Mouse (Mus musculus): ENCODE results near the gene Elf4. TPM values are rescaled to one million over a fixed set of nuclear protein-coding genes. Genes with fewer than 3 reads are reported as not detected.

The Elf4 gene
- total and polyA plus RNA-seq, 3 experiments, result 1.4 to 12.4 (median 5.3) TPM

DNA sequence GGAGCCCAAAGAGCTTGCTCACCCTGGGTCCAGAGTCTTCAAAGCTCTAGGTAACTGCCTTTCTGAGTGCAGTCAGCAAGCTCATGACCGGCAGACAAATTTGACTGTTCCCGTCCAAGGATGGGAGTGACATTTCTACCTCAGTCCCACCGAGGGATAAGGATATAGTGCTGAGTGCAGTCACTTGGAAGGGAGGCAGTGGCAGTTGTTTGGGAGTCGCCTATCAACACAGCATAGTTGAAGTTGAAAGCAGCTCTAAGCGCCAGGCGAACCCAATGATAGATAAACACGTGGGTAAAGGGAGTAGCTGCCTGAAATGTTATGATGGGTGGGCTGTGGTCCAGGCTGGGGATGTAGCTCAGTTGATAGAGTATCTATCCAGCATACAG is 52.5 kb downstream of the Elf4 start:
- Histone ChIP-seq H3K4me3 (replicated peaks in 1 of 3; ENCODE audit: low read depth in 2 of 3, low read length in 2 of 3, poor library complexity in 1 of 3) (peak overlapping the region in 1 of 3 experiments; percentile 47), H3K36me3 (replicated peaks in 1 of 2; ENCODE audit: control insufficient read depth in 1 of 2, insufficient read depth in 1 of 2, low read length in 1 of 2) (peaks cover 11 to 42% of the 10 kb centered on the region in 2 experiments), H3K9ac (ENCODE audit: insufficient read depth, low read depth) (no peak overlapping the region), H3K4me2 (ENCODE audit: insufficient read depth, low read depth, poor library complexity, severe bottlenecking) (no peak overlapping the region), H3K9me3 (replicated peaks; ENCODE audit: low read length) (no peaks in the 10 kb centered on the region), H3K27me3 (replicated peaks) (no peaks in the 10 kb centered on the region), H3K27ac (ENCODE audit: insufficient read depth, low read depth) (no peak overlapping the region), H3K4me1 (ENCODE audit: control insufficient read depth in 1 of 2, insufficient read depth in 2 of 2) (peaks cover 7 to 21% of the 10 kb centered on the region in 2 experiments; a peak in 3 of 4 replicates), H3K79me2 (replicated peaks; ENCODE audit: control insufficient read depth, extremely low read depth, insufficient read depth, poor library complexity, severe bottlenecking) (no peaks in the 10 kb centered on the region)
- in situ Hi-C loops (cut with MboI; ENCODE audit: low pct_ligation_motif_present, low pct_unique_long_range_greater_than_20kb, low sequenced_read_pairs), result no loop called here
- DNase-seq (ENCODE audit: extremely low read depth), result no peak
- TF ChIP-seq NELFE (IDR thresholded peaks at IDR 0.05; ENCODE audit: low read depth, low read length) (0 out of 2 replicates have a peak, but pooled peaks have one; percentile 14), JUND (conservative IDR thresholded peaks at IDR 0.05; ENCODE audit: low read depth, low read length) (no peak)
- dilution Hi-C loops (cut with MboI; ENCODE audit: extremely low pct_ligation_motif_present, extremely low pct_unique_long_range_greater_than_20kb, low sequenced_read_pairs), result no loop called here

DNA sequence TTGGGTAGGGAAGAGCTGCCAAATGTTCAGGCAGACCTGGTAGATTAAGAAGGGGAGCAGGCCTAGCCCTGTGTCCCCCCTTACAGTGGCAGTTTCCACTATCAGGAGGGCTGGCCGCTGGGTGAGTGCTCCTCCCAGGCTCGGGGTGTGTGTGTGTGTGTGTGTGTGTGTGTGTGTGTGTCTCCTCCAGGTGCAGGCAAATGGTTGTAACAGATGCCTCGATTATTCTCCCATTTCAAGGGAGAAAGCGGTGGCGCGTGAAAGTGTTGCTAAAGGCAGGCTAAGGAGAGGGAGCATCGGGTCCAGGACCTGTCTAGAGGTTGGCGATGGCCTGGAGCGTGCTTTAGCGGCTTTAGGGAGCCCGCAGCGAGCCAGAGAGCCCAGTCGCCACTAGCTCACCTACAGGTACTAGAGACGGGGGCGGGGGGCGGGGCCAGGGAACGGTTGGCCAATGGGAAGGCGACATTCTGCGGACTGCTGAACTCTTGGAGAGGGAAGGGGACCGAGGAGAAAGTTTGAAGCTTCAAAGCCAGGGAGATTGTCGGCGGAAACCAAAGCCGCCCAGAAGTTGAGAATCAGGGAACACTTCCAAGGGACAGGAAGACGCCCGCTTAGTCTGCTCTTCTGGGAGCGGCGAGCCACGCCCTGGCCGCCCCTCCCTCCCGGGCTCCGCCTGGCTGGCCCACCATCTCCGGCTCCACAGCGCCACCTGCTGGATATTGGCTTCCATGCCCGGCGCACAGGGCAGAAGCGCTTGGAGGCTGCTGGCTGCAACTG is 53.1 kb downstream of the Elf4 start:
- Histone ChIP-seq H3K79me2 (replicated peaks; ENCODE audit: control insufficient read depth, extremely low read depth, insufficient read depth, poor library complexity, severe bottlenecking) (no peaks in the 10 kb centered on the region), H3K9ac (ENCODE audit: insufficient read depth, low read depth) (no peak overlapping the region), H3K4me3 (replicated peaks in 1 of 3; ENCODE audit: low read depth in 2 of 3, low read length in 2 of 3, poor library complexity in 1 of 3) (peak overlapping the region; percentile 47 to 55 (median 49)), H3K9me3 (replicated peaks; ENCODE audit: low read length) (no peaks in the 10 kb centered on the region), H3K4me1 (ENCODE audit: control insufficient read depth in 1 of 2, insufficient read depth in 2 of 2) (peaks cover 7 to 25% of the 10 kb centered on the region in 2 experiments; a peak in 3 of 4 replicates), H3K4me2 (ENCODE audit: insufficient read depth, low read depth, poor library complexity, severe bottlenecking) (peak overlapping the region; percentile 57; the same call in 1 of the 2 replicates), H3K36me3 (replicated peaks in 1 of 2; ENCODE audit: control insufficient read depth in 1 of 2, insufficient read depth in 1 of 2, low read length in 1 of 2) (peaks cover 5 to 37% of the 10 kb centered on the region in 2 experiments), H3K27me3 (replicated peaks) (no peaks in the 10 kb centered on the region), H3K27ac (ENCODE audit: insufficient read depth, low read depth) (no peak overlapping the region)
- in situ Hi-C loops (cut with MboI; ENCODE audit: low pct_ligation_motif_present, low pct_unique_long_range_greater_than_20kb, low sequenced_read_pairs), result loop anchor here (10.0 kb wide), 3 partner anchors 65 to 415 kb away; partner anchors contain the start of gene Bcorl1
- peak in 1 of 2 experiments; percentile 77; a peak in 2 of 4 replicates for TF ChIP-seq CTCF (conservative IDR thresholded peaks at IDR 0.05 in 1 of 2, IDR thresholded peaks at IDR 0.05 in 1 of 2; ENCODE audit: low read depth in 2 of 2, low read length in 2 of 2)
- no peak for TF ChIP-seq NRF1 (IDR thresholded peaks at IDR 0.05; ENCODE audit: low read depth, low read length)
- 0 out of 2 replicates have a peak, but pooled peaks have one; percentile 23 for TF ChIP-seq NELFE (IDR thresholded peaks at IDR 0.05; ENCODE audit: low read depth, low read length)
- TF ChIP-seq ZC3H11A (IDR thresholded peaks at IDR 0.05; ENCODE audit: low read depth, low read length), result peak; percentile 25; the same call in 1 of the 2 replicates
- peak; percentile 35; the same call in 1 of the 2 replicates for TF ChIP-seq ELF1 (IDR thresholded peaks at IDR 0.05; ENCODE audit: low read depth, low read length)
- TF ChIP-seq SMC3 (IDR thresholded peaks at IDR 0.05; ENCODE audit: low read depth, low read length), result peak; percentile 71
- no peak for TF ChIP-seq GABPA (IDR thresholded peaks at IDR 0.05; ENCODE audit: insufficient replicate concordance, low read depth, low read length)
- TF ChIP-seq RAD21 (IDR thresholded peaks at IDR 0.05; ENCODE audit: low read depth, low read length), result peak; percentile 62
- TF ChIP-seq MAZ (IDR thresholded peaks at IDR 0.05; ENCODE audit: low read depth, low read length), result peak; percentile 85
- DNase-seq (ENCODE audit: extremely low read depth), result peak; percentile 64
- dilution Hi-C loops (cut with MboI; ENCODE audit: extremely low pct_ligation_motif_present, extremely low pct_unique_long_range_greater_than_20kb, low sequenced_read_pairs), result no loop called here

DNA sequence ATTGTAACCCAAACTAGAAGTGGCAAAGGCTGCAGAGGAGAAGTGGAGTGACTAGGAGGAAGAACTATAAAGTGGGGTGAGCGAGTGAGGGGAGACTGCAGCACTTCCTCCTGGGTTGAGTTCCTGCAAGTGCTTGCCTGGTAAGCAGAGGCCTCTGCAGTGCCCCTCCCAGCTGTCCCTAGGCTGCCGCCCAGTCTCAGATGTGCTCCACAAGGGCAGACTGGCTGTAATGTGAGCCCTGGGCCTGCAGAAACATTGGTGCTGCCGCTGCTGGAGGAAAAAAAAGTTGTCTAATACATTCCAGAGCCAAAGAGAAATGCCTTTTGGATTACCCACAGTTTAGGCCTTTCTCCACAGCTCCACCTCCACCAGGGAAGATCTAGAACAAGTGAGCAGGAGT is 57.8 kb downstream of the Elf4 start:
- in situ Hi-C loops (cut with MboI; ENCODE audit: low pct_ligation_motif_present, low pct_unique_long_range_greater_than_20kb, low sequenced_read_pairs), result loop anchor here (10.0 kb wide), 3 partner anchors 60 to 410 kb away; partner anchors contain the start of gene Bcorl1
- dilution Hi-C loops (cut with MboI; ENCODE audit: extremely low pct_ligation_motif_present, extremely low pct_unique_long_range_greater_than_20kb, low sequenced_read_pairs), result no loop called here
- Histone ChIP-seq H3K4me2 (ENCODE audit: insufficient read depth, low read depth, poor library complexity, severe bottlenecking) (no peak overlapping the region), H3K27me3 (replicated peaks) (no peaks in the 10 kb centered on the region), H3K9me3 (replicated peaks; ENCODE audit: low read length) (no peaks in the 10 kb centered on the region), H3K4me3 (replicated peaks in 1 of 3; ENCODE audit: low read depth in 2 of 3, low read length in 2 of 3, poor library complexity in 1 of 3) (no peak overlapping the region), H3K27ac (ENCODE audit: insufficient read depth, low read depth) (no peak overlapping the region), H3K4me1 (ENCODE audit: control insufficient read depth in 1 of 2, insufficient read depth in 2 of 2) (peaks cover 7 to 25% of the 10 kb centered on the region in 2 experiments; a peak in 3 of 4 replicates), H3K36me3 (replicated peaks in 1 of 2; ENCODE audit: control insufficient read depth in 1 of 2, insufficient read depth in 1 of 2, low read length in 1 of 2) (peaks cover 9 to 33% of the 10 kb centered on the region in 2 experiments), H3K9ac (ENCODE audit: insufficient read depth, low read depth) (no peak overlapping the region), H3K79me2 (replicated peaks; ENCODE audit: control insufficient read depth, extremely low read depth, insufficient read depth, poor library complexity, severe bottlenecking) (no peaks in the 10 kb centered on the region)
- no peak for DNase-seq (ENCODE audit: extremely low read depth)
- no peak for TF ChIP-seq EP300 (IDR thresholded peaks at IDR 0.05; ENCODE audit: low read length)
- no peak for TF ChIP-seq POLR2AphosphoS2 (IDR thresholded peaks at IDR 0.05; ENCODE audit: low read depth, low read length)
- TF ChIP-seq IRF4 (IDR thresholded peaks at IDR 0.05; ENCODE audit: low read depth, low read length), result no peak
- no peak for TF ChIP-seq ZNF384 (IDR thresholded peaks at IDR 0.05; ENCODE audit: low read depth, low read length)
- TF ChIP-seq USF2 (conservative IDR thresholded peaks at IDR 0.05; ENCODE audit: low read depth, low read length), result no peak
- no peak for TF ChIP-seq UBTF (IDR thresholded peaks at IDR 0.05; ENCODE audit: low read depth, low read length)
- no peak for TF ChIP-seq NELFE (IDR thresholded peaks at IDR 0.05; ENCODE audit: low read depth, low read length)
- no peak for TF ChIP-seq CTCF (conservative IDR thresholded peaks at IDR 0.05 in 1 of 2, IDR thresholded peaks at IDR 0.05 in 1 of 2; ENCODE audit: low read depth in 2 of 2, low read length in 2 of 2)
- no peak for TF ChIP-seq PAX5 (IDR thresholded peaks at IDR 0.05; ENCODE audit: low read length)
- no peak for TF ChIP-seq ZMIZ1 (IDR thresholded peaks at IDR 0.05; ENCODE audit: low read depth, low read length)
- TF ChIP-seq BHLHE40 (IDR thresholded peaks at IDR 0.05; ENCODE audit: low read depth, low read length), result no peak
- TF ChIP-seq RCOR1 (conservative IDR thresholded peaks at IDR 0.05; ENCODE audit: low read depth, low read length), result no peak
